Mouse (Mus musculus) kidney, postnatal 10 days (tissue): ENCODE measurements around the gene Rab20.
"Not testable (repeated sequence)": the region's sequence is repeated elsewhere in the genome, so short reads cannot be mapped to it uniquely, and the experiment has no call there.

ENCODE experiments used
- DNase-seq: peaks from one replicate; pipeline ENCODE4 v3.0.0; 2021; ENCODE audit warnings: mixed read lengths

The Rab20 gene

GRCm38 (mm10) chr8:11478807-11479527 is 457 bp upstream of the Rab20 start:
- peak; percentile 56 for DNase-seq

DNA sequence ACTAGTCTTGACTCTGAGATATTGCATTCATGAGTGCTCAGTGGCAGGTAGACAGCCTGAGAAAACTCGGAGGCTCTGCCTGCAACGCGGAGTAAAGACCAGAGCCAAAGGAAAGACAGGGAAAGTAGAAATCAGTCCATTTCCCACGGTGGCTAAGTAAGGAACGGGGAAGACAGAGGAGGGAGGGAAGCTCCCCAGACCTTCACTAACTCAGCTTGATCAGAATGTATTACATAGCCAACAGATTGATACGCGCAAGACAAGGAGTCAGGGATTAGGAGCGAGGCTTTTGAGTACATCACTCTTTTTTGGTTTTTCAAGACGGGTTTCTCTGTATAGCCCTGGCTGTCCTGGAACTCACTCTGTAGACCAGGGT is 1.3 kb downstream of the Rab20 start:
- DNase-seq, result no peak

DNA sequence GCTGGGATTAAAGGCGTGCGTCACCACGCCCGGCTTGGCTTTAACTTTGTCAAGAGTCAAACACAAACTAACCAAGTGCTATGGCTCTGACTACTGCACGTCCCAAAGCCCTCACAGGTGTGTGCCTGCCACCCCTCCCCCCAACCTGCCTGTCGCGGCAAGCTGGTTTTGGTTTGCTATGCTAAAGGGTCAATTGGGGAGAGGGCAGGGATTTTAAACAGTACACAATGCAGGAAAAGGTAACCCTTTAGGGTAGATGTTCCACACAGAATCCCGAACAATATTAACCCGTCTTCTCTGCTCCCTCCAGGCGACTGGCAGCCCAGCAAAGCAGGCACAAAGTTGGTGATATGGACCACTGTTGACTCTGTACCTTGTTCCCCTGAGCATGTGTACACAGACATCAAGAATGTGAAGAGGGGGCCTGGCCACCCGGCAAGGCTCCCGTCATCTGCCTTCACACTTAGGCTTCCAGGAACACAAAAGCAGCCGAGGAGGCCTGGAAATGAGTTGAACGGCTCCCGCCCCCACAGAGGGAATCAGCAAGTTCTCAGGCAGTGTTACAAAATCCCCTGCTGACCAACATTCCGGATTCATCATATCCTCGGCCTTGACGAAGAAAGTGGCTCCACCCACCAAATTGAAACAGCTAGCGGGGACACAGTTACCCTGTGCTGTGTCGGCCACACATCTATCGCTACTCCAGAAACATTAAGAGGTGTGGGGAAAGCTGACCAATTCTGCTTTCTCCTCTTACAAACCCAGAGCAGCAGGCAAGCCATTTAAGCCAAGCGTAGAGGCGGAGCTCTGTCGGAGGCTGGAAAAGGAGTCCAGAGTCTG is 2.0 kb downstream of the Rab20 start:
- DNase-seq, result peak; percentile 77

DNA sequence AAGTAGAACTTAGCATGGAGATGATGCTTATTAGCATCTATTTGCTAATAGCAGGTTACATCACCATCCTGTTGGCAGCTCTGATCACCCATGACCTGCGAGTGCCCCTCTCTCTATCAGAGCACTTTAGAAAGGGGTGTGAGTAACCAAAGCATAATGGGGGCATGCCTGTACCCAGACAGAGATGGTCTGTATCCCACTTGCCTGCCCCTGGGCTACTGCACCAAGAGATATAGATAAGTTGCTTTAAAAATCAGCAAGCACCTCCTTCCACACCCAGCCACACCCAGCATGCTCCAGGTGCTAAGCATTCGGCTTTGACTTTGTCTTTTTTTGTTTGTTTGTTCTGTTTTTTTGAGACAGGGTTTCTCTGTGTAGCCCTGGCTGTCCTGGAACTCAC is 2.6 kb downstream of the Rab20 start:
- DNase-seq, result no peak

GRCm38 (mm10) chr8:11475397-11475796 is 3.1 kb downstream of the Rab20 start:
- DNase-seq, result no peak

DNA sequence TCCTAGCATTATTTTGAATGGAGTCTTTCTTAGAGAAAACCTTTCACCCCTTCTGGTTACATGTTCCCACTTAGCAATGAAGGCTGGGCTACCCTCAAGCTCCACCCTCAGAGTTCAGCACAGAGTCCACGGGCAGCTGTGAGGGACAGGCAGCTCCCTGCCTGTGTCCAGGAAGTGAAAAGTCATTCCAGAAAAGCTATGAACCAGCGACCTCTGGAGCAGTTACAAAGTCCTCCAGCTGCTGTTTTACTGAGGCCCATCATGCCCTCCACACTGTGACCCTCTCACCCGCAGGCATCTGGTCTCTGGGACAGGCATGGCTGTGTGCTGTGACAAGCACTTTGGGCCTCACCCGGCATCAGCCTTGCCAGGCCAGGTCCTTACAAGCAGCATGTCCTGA is 5.4 kb downstream of the Rab20 start:
- DNase-seq, result peak; percentile 84

DNA sequence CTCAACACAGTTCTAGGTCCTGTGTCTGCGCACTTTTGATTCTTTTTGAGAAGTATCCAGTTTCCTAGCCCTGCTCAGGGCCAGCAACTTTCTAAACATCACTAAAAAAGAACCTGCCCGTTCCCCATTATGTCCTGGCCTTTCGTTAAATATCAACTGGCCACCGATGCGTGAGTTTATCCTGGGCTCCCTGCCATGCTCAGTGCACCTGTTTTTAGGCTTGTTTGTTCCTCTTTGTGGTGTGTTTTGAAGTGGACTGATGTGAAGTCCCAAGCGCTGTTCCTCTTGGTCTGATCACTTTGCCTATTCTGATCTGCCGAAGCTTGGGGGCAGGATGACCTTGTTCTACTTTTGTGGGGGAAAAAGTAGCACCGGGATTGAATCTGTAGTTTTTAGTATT is 7.2 kb downstream of the Rab20 start:
- DNase-seq, result peak; percentile 76

DNA sequence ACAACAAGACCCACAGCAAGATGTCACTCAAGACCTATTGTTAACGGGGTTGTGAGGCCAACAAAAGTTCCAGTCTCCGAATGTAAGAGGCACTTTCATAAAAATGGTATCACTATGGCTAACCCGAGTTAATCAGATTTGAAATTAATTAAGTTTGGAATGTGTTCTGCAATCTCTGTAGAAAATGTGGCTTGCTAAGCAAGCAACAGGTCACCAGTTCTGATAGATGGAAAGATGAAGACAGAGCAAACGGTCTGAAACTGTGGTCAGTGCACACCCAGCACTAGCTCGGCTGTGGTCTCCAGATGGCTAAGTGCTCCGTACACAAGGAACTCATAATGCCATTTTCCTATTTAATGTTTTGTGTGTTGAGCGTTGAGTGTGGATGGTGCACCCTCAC is 7.8 kb downstream of the Rab20 start:
- no peak for DNase-seq

GRCm38 (mm10) chr8:11469095-11469494 is 9.4 kb downstream of the Rab20 start:
- DNase-seq, result peak; percentile 84

GRCm38 (mm10) chr8:11466528-11466927 is 12.0 kb downstream of the Rab20 start:
- DNase-seq, result not testable (repeated sequence)

DNA sequence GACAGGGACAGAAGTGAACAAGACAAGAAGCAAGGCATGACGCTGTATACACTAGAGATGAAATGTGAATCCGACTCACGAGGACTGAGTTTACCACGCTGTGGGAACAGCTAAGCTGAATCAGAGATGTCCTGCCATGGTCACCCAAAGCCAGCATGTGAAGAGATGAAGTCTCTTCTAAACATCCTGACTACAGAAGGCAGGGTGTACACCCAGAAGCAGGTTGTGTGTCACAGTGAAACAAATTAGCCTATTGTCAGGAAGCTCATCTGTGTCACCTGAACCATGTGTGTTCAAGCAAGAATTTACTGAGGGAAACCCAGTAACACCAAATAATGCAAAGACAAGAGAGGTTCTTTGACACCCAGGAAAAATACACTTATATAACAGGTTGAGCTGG is 12.9 kb downstream of the Rab20 start:
- no peak for DNase-seq

- no peak for DNase-seq
Measured at GRCm38 (mm10) chr8:11464707-11464964, 13.9 kb downstream of the Rab20 start.

GRCm38 (mm10) chr8:11463889-11464706 is 14.4 kb downstream of the Rab20 start:
- no peak for DNase-seq

DNA sequence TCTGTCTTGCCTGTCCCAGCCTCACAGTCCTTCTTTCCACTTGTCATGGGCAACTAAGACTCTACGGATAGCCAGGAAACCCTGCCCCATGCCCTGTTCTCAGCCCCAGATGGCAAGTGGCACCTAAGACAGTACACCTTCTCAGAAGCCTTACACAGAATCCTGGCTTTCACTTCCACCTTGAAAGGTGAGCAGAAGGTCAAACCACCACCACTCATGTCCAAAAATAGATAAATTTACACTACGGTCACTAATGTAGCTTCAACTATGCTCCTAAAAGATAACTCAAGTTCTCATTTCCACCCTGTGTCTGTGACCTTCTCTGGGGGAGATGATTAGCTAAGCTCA is 15.0 kb downstream of the Rab20 start:
- DNase-seq, result no peak

DNA sequence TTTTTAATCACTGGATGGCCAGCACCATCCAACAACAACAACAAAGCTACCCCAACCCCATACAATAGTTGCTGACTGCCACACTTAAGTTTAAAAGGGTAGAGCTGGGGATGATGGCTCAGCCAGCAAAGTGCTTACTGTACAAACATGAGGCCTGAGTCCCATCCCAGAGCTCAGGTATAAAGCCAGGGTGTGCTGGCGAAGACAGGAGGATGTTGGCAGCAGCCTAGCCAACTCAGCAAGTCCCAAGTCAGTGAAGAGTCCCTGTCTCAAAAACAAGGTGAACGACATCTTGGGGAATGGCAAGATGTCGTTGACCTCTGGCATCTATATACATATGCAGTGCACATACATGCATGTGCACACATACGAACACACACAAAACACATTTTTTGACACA is 15.9 kb downstream of the Rab20 start:
- DNase-seq, result no peak

GRCm38 (mm10) chr8:11461847-11462246 is 16.7 kb downstream of the Rab20 start:
- DNase-seq, result no peak

DNA sequence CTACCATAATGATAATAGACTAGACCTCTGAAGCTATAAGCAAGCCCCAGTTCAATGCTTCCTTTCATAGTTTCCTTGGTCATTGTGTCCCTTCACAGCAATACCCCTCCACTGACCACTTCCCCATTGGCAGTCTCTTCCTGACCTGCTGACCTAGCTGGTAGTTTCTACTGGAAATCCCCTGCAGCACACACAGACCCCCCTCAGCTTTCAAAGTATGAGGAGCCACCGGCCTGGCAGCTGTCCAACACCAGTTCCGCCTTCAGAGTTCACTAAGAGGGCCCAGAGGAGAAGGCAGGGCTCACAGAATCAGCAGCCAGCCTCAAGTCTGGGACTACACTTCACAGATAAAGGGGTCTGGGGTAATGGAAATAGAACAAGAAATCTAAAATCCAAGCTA is 17.6 kb downstream of the Rab20 start:
- peak; percentile 88 for DNase-seq

GRCm38 (mm10) chr8:11459016-11459415 is 19.5 kb downstream of the Rab20 start:
- DNase-seq, result peak; percentile 57

- DNase-seq, result peak; percentile 71
Measured at GRCm38 (mm10) chr8:11457981-11458836, 20.3 kb downstream of the Rab20 start.

GRCm38 (mm10) chr8:11457278-11457677 is 21.2 kb downstream of the Rab20 start:
- no peak for DNase-seq

GRCm38 (mm10) chr8:11454228-11454627 is 24.3 kb downstream of the Rab20 start:
- no peak for DNase-seq

DNA sequence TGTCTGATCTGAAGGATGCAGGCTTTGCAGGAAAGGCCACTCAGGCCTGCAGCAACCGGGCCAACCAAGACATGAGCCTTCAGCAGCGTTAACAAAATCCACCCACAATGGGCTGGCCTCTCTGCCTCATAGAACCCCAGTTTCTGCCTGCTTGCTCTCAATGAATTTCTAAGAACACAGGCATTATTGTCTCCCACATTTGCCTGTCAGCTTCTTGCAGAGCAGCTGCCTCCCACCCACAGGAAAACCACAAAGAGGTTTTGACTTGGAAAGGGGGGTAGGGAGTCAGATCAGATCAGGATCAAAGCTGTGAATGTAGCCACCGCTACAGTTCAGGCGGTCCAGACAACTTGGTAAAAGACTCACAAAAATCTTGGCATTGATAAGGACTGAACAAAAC is 25.5 kb downstream of the Rab20 start:
- DNase-seq, result no peak

GRCm38 (mm10) chr8:11452559-11452958 is 26.0 kb downstream of the Rab20 start:
- DNase-seq, result no peak
